Mouse (Mus musculus) spleen, adult 2 months (tissue): Measurements from ENCODE around the gene Jph3.

ENCODE experiments used
- CTCF ChIP-seq: fragments of 200-500 bp; IDR thresholded peaks from 2 replicates; pipeline ENCODE4 v1.5.1; 2011; ENCODE audit warnings: mild to moderate bottlenecking, inconsistent platforms; ENCODE audit not compliant: insufficient read depth, insufficient read length, insufficient replicate concordance; ENCODE audit errors: extremely low read depth
- POLR2A ChIP-seq: fragments of 200-500 bp; IDR thresholded peaks from 2 replicates; pipeline ENCODE4 v1.6.1; 2011; ENCODE audit warnings: low read depth, low read length, inconsistent platforms

- TF ChIP-seq CTCF = no peak
- TF ChIP-seq POLR2A = no peak
Observed at GRCm38 (mm10) chr8:121794151-121794550, 64.7 kb downstream of the Jph3 start.
